Mouse (Mus musculus): ENCODE data around the gene Optn. TPM values are rescaled to one million over a fixed set of nuclear protein-coding genes. Genes with fewer than 3 reads are reported as not detected.

Optn gene
- polyA plus RNA-seq, 1 experiment from 2014 or later: 6.9 TPM

Other genes starting within 250 kb of the Optn start
- 56.7 and 66.9 TPM in 2 replicates for gene Sephs1, start 182.5 kb downstream of the Optn start, polyA plus RNA-seq (2015; fragmentation: Nextera tagmentation; extraction: Ambion mirVana)
- 43.2 and 44.8 TPM in 2 replicates for gene Phyh, start 145.0 kb downstream of the Optn start, polyA plus RNA-seq (2015; fragmentation: Nextera tagmentation; extraction: Ambion mirVana)
- gene Ucma, start 87.9 kb downstream of the Optn start, polyA plus RNA-seq (2015; fragmentation: Nextera tagmentation; extraction: Ambion mirVana): 5.5 and 14.5 TPM in 2 replicates
- 17.4 and 19.3 TPM in 2 replicates for gene Mcm10, start 51.3 kb downstream of the Optn start, polyA plus RNA-seq (2015; fragmentation: Nextera tagmentation; extraction: Ambion mirVana)
- 17.3 and 19.9 TPM in 2 replicates for gene Ccdc3, start 73.7 kb upstream of the Optn start, polyA plus RNA-seq (2015; fragmentation: Nextera tagmentation; extraction: Ambion mirVana)

Measured in limb, embryonic 15.5 days (tissue).